Mouse (Mus musculus) megakaryocyte, embryonic 14.5 days (primary cell): ENCODE data around the gene Sept8.

ENCODE experiments used
- FLI1 ChIP-seq: IDR thresholded peaks from 2 replicates; pipeline ENCODE4 v1.6.1; 2012; ENCODE audit warnings: low read length, inconsistent platforms, mixed read lengths
- GATA1 ChIP-seq: IDR thresholded peaks from 3 replicates; pipeline ENCODE4 v1.6.1; 2012; ENCODE audit warnings: mixed read lengths, low read length, inconsistent platforms, borderline replicate concordance

- TF ChIP-seq GATA1 (no peak), FLI1 (no peak)
Observed at GRCm38 (mm10) chr11:53496946-53497345, 22.1 kb upstream of the Sept8 start.
